Mouse (Mus musculus) kidney, adult 9 months (tissue): ENCODE measurements at regions not wholly inside any gene's neighbourhood (a gene's known extent, or its start where the extent isn't known, plus 50 kb on each side); places are given as distances from the start of the nearest gene placed in this dataset.
"Not testable (repeated sequence)": the region's sequence is repeated elsewhere in the genome, so short reads cannot be mapped to it uniquely, and the experiment has no call there.

Experiments used
- DNase-seq: peaks from one replicate; pipeline ENCODE4 v3.0.0; 2022

- DNase-seq = no peak
These were observed 139.9 kb downstream of the Rchy1 start for GRCm38 (mm10) chr5:91822844-91823576.

- no peak for DNase-seq
These were observed 144.1 kb downstream of the Rchy1 start for GRCm38 (mm10) chr5:91818800-91819199.

DNA sequence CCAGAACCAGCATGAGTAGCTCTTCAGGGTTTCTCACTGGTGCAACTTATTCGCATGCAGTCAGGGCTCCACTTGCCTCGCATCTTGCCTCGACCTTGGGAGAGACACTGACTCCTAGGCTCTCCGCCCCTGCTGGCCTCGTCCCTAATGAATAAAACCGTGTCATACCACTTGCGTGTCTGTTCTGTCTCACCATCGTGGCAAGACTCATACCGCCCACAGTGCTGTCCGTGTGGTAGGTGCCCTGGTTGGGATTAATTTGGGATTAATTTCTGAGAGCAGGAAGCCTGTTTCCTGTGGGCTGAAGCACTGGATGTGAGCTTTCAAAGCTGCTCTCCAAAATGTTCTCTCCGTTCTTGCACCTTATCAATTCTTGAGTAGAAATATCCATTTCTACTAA, 144.7 kb downstream of the Rchy1 start:
- no peak for DNase-seq

DNA sequence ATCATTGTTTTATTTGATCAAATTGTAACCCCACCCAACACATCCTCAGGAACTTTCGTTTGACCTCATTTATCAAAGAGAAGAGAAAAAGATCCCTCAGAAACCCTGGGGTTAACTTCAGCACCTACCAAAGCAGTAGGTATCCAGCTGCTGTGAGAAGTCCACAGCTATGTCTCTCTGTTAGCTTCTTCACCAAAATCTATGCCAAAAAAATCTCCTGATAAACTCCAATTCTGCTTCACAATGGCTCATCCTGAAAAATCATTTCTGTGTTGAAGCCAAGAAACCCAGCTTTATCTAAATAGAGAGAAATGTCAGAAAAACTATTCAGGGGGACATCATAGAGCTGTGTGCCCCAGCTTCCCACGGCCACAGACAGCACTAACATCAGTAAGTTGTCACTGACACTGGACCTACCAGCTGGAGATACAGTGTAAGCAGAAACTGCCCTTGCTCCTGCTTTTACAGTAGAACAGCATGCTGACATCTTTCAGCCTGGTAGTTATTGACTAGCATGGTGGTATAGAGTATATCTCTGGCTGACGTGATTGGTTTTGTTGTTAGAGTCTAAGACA, 146.4 kb downstream of the Rchy1 start:
- DNase-seq = no peak

DNA sequence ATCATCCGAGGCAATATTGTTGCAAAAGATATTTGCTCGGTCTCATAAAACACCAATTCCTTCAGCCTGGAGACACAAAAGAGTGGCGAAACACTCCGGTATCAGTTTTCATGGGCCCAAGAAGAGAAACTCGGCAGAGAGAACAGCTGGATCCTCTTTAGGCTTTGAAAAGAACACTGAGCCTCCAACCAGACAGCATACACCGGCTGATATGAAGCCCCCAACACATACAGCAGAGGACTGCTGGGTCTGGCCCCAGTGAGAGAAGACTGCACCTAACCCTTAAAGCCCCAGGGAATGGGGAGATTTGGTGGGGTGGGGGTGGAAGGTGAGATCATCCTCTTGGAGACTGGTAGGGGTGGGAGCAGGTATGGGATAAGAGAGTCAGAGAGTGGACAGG, 147.9 kb downstream of the Rchy1 start:
- DNase-seq = no peak

DNA sequence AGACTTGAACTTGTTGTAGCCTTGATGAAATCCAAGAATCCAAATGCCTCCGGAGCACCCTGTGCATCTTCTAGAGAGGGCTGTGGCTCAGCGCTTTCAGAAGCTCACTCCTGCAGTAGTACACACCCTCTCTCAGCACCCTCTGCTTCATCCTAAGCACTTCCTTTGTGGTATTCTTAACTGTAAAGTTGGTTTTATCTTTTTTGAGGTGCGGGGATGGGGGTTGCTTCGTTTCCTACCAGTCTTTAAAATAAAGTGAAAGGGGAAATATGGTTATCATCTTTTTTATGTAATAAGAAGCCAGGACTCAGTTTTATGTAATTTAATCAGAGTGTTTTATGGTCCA, 148.5 kb downstream of the Rchy1 start:
- no peak for DNase-seq

- no peak for DNase-seq
These were observed 149.1 kb downstream of the Rchy1 start for GRCm38 (mm10) chr5:91813547-91814416.

GRCm38 (mm10) chr5:91807070-91808065, 155.5 kb downstream of the Rchy1 start:
- no peak for DNase-seq

- DNase-seq = no peak
These were observed 161.4 kb downstream of the Rchy1 start for GRCm38 (mm10) chr5:91801297-91801980.

DNA sequence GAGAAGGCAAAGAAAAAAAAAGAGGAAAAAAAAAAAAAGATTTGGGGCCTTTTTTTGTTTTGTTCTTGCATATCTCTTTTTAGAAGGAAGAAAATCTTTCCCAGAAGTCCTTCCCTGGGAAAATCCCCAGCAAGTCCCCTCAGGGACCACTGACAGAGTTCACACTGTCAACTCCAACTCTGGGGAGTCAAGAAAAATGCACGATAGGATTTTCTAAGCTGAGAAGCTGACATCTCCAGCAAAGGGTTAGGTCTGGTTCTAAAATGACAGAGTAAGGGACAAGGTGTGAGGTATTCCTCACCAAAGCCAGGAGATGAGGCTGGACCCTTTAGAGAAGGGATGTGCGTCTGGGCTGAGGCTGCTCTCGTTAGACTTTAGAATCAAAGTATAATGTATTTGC, 165.5 kb downstream of the Rchy1 start:
- no peak for DNase-seq

- no peak for DNase-seq
These were observed 170.1 kb downstream of the Rchy1 start for GRCm38 (mm10) chr5:91792732-91793131.

DNA sequence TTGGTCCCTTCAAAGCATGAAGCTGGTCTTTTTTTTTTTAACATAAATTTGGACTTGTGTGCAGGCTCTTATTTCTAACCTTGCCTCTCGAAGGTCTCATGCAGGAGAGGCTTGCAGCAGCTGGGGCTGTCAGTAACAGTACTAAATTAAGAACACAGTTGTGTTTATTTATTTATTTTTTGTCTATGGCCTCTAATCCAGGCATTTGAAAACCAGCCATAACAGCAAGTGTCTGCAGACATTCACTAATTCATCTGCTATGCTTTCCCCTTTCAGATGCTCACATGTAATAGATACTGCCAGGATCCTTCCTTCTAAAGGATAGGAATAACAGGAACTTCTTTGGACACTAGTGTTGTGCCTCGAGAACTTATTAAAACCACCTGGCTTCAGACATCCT, 172.5 kb downstream of the Rchy1 start:
- DNase-seq = no peak

DNA sequence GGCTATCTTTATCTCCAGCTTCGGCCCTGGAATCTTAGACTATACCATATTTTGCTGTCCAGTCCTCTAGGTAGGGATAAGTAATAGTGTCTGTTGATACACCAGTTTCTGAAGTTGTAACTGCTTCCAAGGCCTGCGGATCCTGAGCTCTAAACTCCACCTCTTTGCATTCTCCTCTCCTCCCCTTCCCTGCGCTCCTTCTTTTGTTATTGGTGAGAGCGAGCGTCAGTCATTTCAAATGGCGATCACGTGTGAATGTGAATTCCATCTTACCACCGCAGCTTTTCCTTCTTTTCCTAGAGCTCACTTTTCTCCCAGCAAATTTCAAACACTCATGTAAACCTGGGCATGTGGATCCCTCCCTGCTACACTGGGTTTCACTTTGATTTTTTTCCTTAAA, 178.9 kb downstream of the Rchy1 start:
- DNase-seq = no peak

- DNase-seq = no peak
These were observed 185.9 kb downstream of the Rchy1 start for GRCm38 (mm10) chr5:91776971-91777370.

DNA sequence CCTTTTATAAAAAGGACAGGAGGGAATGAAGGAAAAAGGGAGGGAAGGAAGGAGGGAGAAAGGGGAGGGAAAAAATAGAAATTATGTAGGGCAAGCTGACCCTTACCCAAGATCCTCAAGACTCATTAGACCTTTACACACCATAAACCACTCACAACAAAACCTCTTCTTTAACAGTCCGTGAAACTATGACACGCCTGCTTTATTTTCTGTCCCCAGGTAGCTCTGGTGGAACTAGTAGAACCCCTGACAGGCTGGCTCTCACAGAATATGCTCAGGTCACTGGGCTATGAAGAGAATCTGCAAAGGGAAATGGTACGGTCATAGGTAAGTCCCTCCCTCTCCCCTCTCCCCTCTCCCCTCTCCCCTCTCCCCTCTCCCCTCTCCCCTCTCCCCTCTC, 188.8 kb downstream of the Rchy1 start:
- DNase-seq = no peak

GRCm38 (mm10) chr5:91767886-91768285, 195.0 kb downstream of the Rchy1 start:
- DNase-seq = no peak

DNA sequence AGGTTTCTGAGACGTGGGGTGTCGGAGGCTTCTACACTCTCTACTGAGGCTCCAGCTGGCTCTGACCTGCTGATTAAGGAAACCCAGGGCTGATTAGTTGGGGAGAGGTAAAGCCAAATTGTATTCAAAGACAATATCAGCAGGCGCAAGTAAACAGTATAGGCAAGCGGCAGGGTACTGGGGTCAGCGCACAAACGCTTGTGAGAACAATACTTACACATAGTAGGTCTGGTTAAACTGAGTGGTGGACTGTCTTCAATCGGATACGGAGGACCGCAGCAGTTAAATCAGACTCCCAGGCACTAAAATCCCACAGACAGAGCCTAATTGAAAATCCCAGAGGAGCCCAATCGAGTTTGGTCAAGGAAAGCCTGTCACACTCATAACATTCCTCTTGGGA, 195.8 kb downstream of the Rchy1 start:
- DNase-seq = no peak

DNA sequence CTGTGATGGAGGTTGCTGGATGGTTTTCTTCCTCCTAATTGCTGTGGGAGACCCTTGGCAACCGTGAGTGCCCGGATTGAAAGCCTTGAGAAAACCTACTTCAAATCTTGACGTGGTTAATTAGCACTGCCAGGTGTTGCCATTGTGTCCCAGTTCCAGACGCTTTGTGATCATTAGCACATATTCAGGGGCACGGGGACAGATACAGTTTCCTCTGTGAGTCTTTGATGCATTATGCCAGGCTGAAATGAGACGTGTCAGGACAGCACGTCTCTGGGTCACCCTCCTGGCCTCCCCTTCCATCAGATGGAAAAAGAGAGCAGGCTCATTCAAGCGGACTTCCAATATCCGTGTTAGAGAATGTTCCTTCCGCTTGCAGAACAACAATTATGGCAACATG, 198.2 kb downstream of the Rchy1 start:
- no peak for DNase-seq

- DNase-seq = no peak
These were observed 200.3 kb downstream of the Rchy1 start for GRCm38 (mm10) chr5:91762589-91762988.

GRCm38 (mm10) chr5:91755958-91756357, 206.9 kb downstream of the Rchy1 start:
- DNase-seq = no peak

DNA sequence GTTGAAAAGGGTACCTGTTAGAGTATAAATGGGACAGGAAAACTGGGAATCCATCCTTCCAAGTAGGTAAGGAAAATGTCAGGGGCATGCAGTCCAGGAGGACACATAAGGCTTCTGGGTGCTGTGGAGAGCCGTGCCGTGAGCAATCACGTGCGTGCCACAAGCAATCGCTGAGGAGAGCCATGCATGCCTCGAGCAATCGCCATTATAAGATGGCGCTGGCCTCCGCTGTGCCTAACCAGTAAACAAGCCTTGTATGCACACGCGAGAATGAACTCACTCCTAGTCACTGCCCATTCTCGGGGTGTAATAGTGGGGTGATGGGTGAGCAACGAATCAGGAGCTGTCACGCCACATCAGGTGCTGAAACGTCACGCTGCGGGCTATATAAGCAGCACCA, 210.0 kb downstream of the Rchy1 start:
- DNase-seq = not testable (repeated sequence)

DNA sequence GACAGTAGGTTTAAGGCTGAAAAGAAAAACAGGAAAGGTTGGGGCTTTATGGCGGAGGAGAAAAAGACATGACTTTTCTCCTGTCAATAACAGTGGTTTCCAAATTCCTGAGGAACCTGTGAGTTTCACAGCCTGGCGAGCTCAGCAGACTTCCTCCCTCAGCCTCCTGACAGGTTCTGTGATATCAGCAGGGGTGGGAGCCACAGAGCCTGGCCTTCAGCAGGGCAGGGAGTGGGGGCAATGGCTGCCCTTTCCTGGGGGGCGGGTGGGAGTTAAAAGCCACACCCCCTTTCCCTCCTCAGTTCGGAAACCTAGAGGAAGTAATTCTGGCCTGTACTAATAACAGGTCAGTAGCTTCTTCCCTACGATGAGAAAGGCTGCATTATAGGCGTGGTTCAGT, 211.7 kb downstream of the Rchy1 start:
- no peak for DNase-seq
